Mouse (Mus musculus) intestine, embryonic 16.5 days (tissue): Measurements from ENCODE around the gene Uhrf1bp1. TPM values are rescaled to one million over a fixed set of nuclear protein-coding genes. Genes with fewer than 3 reads are reported as not detected.

ENCODE experiments used
- ATAC-seq: fragments of 200-750 bp; cut with Nextera tagmentation; 2 replicates; pipeline ENCODE4 v1.8.0; 2017; ENCODE audit warnings: moderate TSS enrichment, moderate library complexity
- H3K27ac ChIP-seq: fragments of 300-500 bp; sonication (generic); 2 replicates; pipeline ENCODE4 v1.5.1; 2014; ENCODE audit warnings: mild to moderate bottlenecking, low read length
- H3K27me3 ChIP-seq: fragments of 300-500 bp; sonication (generic); replicated peaks from 2 replicates; pipeline ENCODE4 v1.6.1; 2014; ENCODE audit warnings: low read length, control low read depth, mixed read lengths; ENCODE audit not compliant: control insufficient read depth, insufficient read depth
- H3K36me3 ChIP-seq: fragments of 300-500 bp; sonication (generic); 2 replicates; pipeline ENCODE4 v1.6.1; 2014; ENCODE audit warnings: low read length, control low read depth; ENCODE audit not compliant: control insufficient read depth, insufficient read depth
- H3K4me1 ChIP-seq: fragments of 300-500 bp; sonication (generic); 2 replicates; pipeline ENCODE4 v1.6.1; 2014; ENCODE audit warnings: low read length, control low read depth, mixed read lengths; ENCODE audit not compliant: control insufficient read depth, insufficient read depth
- H3K4me2 ChIP-seq: fragments of 300-500 bp; sonication (generic); 2 replicates; pipeline ENCODE4 v1.6.1; 2014; ENCODE audit warnings: low read depth, low read length, control low read depth
- H3K4me3 ChIP-seq: fragments of 300-500 bp; sonication (generic); 2 replicates; pipeline ENCODE4 v1.5.1; 2014; ENCODE audit warnings: mild to moderate bottlenecking, low read length
- H3K9ac ChIP-seq: fragments of 300-500 bp; sonication (generic); 2 replicates; pipeline ENCODE4 v1.6.1; 2014; ENCODE audit warnings: low read depth, low read length
- H3K9me3 ChIP-seq: fragments of 300-500 bp; sonication (generic); 2 replicates; pipeline ENCODE4 v1.6.1; 2016; ENCODE audit warnings: low read length, control low read depth; ENCODE audit not compliant: control insufficient read depth
- WGBS: fragments of 180-500 bp; shearing (Covaris S2); extraction: QIAGEN DNeasy Blood & Tissue Kit; methylation state at CpG from one replicate; pipeline ENCODE4 v1.1.7; 2014; 5-methylcytosine and 5-hydroxymethylcytosine counted together
- polyA plus RNA-seq: library from polyadenylated mRNA; unstranded; fragments of >200 nt; fragmentation: Nextera tagmentation; extraction: Ambion mirVana; gene quantifications from 2 replicates; pipeline ENCODE4 v1.2.1, GENCODE M21; 2015

Gene Uhrf1bp1
- polyA plus RNA-seq, 1 experiment from 2014 or later: 2.3 TPM

DNA sequence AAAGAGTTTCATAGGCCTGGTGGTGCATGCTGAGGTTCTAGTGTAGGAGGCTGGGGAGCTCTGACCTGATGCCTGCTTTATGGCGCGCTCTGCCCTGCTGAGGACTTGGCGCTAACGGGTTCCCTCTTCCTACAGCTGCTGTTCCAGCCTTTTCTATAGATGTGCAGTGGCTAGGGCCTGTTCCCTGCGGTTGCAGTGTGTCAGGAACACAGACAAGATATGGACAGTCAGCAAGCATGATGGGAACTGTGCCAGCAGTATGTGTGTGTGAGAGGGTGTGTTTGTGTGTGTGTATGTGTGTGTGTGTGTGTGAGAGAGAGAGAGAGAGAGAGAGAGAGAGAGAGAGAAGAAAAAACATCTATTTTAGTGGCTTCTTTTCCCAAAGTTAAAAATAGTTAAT, 82.8 kb downstream of the Uhrf1bp1 start:
- H3K27me3 ChIP-seq: no peaks in the 10 kb centered on the region
- WGBS: 65% methylated on average over 5 of the region's 5 CpGs
- no peaks in the 10 kb centered on the region for H3K9me3 ChIP-seq
- H3K27ac ChIP-seq: peak overlapping the region; percentile 43
- no peak overlapping the region for H3K4me3 ChIP-seq
- H3K4me2 ChIP-seq: no peak overlapping the region
- no peaks in the 10 kb centered on the region for H3K36me3 ChIP-seq
- H3K9ac ChIP-seq: no peak overlapping the region
- peaks cover 47% of the 10 kb centered on the region for H3K4me1 ChIP-seq
- ATAC-seq: no peak

DNA sequence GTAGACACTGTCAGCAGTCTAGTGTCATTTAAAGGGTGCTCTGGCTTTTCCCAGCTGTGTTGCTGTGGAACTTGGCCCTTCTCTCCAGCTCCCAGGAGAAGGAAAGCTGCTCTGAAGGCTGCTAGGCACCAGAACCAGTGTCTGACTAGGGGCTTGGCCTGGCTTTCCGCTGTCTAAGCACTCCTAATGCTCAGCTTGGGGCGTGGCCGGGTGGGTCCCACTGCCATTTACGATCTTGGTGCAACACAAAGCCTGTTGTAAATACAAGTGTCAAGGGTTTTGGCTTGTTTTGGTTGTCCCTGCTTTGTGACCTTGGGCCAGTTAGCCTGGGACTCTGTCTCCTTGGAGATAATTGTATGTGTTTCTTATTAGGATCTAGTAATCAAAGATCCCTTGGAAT, 84.1 kb downstream of the Uhrf1bp1 start:
- Histone ChIP-seq H3K9me3 (no peaks in the 10 kb centered on the region), H3K4me3 (no peak overlapping the region), H3K9ac (no peak overlapping the region), H3K27ac (no peak overlapping the region), H3K27me3 (no peaks in the 10 kb centered on the region), H3K4me1 (peaks cover 46% of the 10 kb centered on the region), H3K4me2 (no peak overlapping the region), H3K36me3 (no peaks in the 10 kb centered on the region)
- WGBS: 46% methylated on average over 4 of the region's 4 CpGs
- 0 out of 2 replicates have a peak, but pooled peaks have one; percentile 52 for ATAC-seq

DNA sequence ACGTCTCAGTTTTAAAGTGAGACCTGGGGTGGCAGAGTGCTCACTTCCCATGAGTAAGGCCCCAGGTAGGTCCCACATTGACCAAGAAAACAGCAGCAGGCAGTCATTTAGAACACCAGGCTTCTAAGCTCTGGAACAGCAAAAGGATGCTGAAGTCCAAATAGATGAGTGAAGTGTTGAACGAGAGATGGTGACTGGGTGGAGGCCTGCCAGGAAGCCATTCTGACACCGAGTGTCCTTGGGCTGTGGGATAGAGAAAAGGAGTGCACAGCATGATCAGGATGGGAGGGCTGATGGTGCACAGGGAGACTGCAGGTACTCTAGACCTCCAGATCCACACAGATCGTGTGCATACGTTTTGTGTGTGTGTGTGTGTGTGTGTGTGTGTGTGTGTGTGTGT, 84.9 kb downstream of the Uhrf1bp1 start:
- H3K4me3 ChIP-seq: no peak overlapping the region
- ATAC-seq: no peak
- no peak overlapping the region for H3K27ac ChIP-seq
- no peaks in the 10 kb centered on the region for H3K9me3 ChIP-seq
- 70% methylated on average over 5 of the region's 5 CpGs for WGBS
- no peaks in the 10 kb centered on the region for H3K36me3 ChIP-seq
- no peak overlapping the region for H3K4me2 ChIP-seq
- H3K9ac ChIP-seq: no peak overlapping the region
- peaks cover 52% of the 10 kb centered on the region for H3K4me1 ChIP-seq
- no peaks in the 10 kb centered on the region for H3K27me3 ChIP-seq

DNA sequence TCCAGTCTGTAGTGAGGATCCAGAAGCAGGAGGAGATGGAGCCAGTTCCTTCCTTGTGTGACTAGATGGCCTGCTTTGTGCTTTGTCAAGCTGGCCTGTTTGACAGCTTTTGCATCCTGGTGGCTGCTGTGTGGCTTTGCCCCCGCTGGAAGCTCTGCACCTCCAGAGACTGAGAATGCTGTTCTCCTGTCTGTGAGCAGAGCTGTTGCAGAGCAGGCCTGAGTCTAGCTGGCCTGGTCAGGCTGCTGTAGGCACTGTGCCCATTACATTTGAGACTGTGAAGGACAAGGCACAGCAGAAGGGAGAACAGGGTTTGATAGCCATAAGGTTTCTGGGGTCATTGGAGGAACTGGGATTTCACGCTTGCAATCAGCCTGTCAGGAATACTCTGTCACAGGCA, 85.5 kb downstream of the Uhrf1bp1 start:
- no peaks in the 10 kb centered on the region for H3K9me3 ChIP-seq
- H3K4me1 ChIP-seq: peaks cover 54% of the 10 kb centered on the region
- no peaks in the 10 kb centered on the region for H3K27me3 ChIP-seq
- no peak overlapping the region for H3K4me3 ChIP-seq
- no peak overlapping the region for H3K27ac ChIP-seq
- H3K9ac ChIP-seq: no peak overlapping the region
- ATAC-seq: no peak
- no peaks in the 10 kb centered on the region for H3K36me3 ChIP-seq
- WGBS: 50% methylated on average over 2 of the region's 2 CpGs
- H3K4me2 ChIP-seq: no peak overlapping the region

DNA sequence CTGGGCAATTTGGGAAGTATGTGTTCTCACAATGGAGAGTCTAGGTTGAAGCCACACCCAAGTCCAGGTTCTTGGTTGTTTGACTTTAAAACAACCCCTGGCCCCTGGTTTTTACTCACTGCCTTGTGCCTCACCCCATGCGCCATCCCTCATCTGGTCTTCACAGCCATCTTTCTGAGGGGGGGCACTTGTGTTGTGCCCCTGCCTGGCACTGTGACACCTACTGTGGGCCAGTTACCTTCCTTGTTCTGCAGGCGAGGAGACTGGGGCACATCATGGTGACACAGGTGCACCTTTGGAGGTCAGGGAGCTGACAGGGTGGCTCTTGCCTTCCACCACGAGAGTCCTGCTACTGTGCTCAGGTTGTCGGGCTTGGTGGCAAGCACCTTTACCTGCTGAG, 85.9 kb downstream of the Uhrf1bp1 start:
- H3K36me3 ChIP-seq: no peaks in the 10 kb centered on the region
- no peak for ATAC-seq
- H3K9me3 ChIP-seq: no peaks in the 10 kb centered on the region
- no peak overlapping the region for H3K9ac ChIP-seq
- no peak overlapping the region for H3K27ac ChIP-seq
- no peak overlapping the region for H3K4me2 ChIP-seq
- no peaks in the 10 kb centered on the region for H3K27me3 ChIP-seq
- WGBS: 81% methylated on average over 4 of the region's 4 CpGs
- H3K4me1 ChIP-seq: peaks cover 50% of the 10 kb centered on the region
- H3K4me3 ChIP-seq: no peak overlapping the region

DNA sequence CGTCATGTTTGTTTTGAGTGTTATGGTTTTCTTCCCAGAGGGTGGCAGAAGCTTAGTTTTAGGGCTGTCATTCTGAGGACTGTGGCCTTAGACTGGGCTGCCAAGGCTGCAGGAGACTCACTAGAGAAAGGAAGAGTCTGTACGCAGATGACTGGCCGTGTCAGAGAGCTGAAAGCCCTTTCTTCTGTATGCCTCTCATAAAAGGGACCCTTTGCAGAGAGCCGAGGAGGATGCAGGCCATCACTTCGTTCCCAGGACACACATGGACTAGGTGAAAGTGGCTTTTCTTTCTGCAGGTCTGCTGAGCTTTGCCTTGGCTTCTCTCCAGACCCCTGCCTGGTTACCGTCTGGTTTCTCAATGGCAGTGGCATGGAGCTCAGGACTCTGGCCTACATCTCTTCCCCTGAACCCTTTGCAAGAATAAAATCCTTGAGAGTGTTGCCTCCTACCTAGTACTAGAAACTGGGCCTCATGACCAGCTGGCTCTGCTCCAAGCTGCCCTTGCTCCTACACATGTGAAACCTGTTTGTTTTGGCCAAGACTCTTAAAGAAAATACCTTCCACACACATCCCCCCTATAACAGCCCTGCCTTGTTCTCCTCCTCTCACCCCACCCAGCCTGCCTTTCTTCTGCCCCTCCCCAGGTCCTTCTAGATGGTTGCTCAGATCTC, 89.4 kb downstream of the Uhrf1bp1 start:
- Histone ChIP-seq H3K4me2 (no peak overlapping the region), H3K4me1 (peaks cover 23% of the 10 kb centered on the region), H3K27me3 (no peaks in the 10 kb centered on the region), H3K36me3 (no peaks in the 10 kb centered on the region), H3K27ac (peak overlapping the region; percentile 52; the same call in 1 of the 2 replicates), H3K9ac (peak overlapping the region; percentile 39; the same call in 1 of the 2 replicates), H3K4me3 (no peak overlapping the region), H3K9me3 (no peaks in the 10 kb centered on the region)
- ATAC-seq: no peak; the same call in 1 of the 2 replicates
- 54% methylated on average over 6 of the region's 6 CpGs for WGBS

DNA sequence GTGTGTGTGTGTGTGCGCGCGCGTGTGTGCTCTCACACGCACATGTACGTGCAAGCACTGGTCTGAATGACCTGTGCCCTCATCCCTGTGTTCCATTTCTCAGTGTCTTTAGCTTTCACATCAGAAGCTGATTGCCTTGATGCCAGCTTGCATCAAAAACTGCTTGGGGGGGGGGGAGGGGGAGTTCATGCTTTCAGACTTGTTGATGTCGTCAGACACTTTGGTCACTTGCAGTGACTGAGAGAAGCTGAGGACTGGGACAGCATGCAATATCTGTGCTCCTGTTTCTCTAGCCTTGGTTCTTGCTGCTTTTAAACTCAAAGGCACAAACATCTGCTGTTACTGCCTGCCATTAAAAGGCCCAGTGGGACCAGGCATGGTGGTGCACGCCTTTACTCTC, 90.1 kb downstream of the Uhrf1bp1 start:
- Histone ChIP-seq H3K9me3 (no peaks in the 10 kb centered on the region), H3K27me3 (no peaks in the 10 kb centered on the region), H3K4me2 (no peak overlapping the region), H3K4me3 (no peak overlapping the region), H3K4me1 (peaks cover 16% of the 10 kb centered on the region), H3K36me3 (no peaks in the 10 kb centered on the region), H3K27ac (0 out of 2 replicates have a peak overlapping the region, but pooled peaks have one; percentile 24), H3K9ac (no peak overlapping the region)
- ATAC-seq: no peak
- 85% methylated on average over 8 of the region's 8 CpGs for WGBS

DNA sequence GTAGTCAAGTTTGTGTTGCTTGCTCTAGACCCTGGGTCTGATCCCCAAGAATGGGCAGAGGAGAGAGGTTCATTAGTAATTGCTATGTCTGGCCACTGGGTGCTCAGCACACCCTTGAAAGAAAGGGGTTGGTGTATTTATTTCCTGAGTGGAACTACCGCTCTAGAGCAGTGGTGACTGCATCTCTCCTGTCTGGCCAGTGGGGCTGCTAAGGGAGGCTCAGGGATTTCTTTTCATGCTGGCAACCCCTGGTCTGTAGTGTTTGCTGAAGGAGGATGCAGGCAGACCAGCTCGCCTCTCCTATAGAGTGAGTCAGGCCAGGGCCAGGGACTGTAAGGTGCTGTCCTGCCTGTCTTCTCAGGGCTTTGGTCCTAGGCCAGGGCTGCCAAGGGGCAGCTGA, 90.9 kb downstream of the Uhrf1bp1 start:
- Histone ChIP-seq H3K4me3 (no peak overlapping the region), H3K27me3 (no peaks in the 10 kb centered on the region), H3K27ac (no peak overlapping the region), H3K9ac (no peak overlapping the region), H3K9me3 (no peaks in the 10 kb centered on the region), H3K4me1 (peaks cover 14% of the 10 kb centered on the region), H3K4me2 (no peak overlapping the region), H3K36me3 (no peaks in the 10 kb centered on the region)
- no peak for ATAC-seq
- 67% methylated on average over 2 of the region's 2 CpGs for WGBS
